Mouse (Mus musculus): ENCODE measurements around the gene Ranbp3l. TPM values are rescaled to one million over a fixed set of nuclear protein-coding genes. Genes with fewer than 3 reads are reported as not detected.

Gene Ranbp3l
- total RNA-seq (2018; cell fraction: chromatin; rRNA removed): not detected
- not detected for total RNA-seq (2018; cell fraction: cytosol; rRNA removed)
- not detected for total RNA-seq (2018; cell fraction: nucleus; rRNA removed)
- polyA plus RNA-seq (2018): not detected in 3 replicates

DNA sequence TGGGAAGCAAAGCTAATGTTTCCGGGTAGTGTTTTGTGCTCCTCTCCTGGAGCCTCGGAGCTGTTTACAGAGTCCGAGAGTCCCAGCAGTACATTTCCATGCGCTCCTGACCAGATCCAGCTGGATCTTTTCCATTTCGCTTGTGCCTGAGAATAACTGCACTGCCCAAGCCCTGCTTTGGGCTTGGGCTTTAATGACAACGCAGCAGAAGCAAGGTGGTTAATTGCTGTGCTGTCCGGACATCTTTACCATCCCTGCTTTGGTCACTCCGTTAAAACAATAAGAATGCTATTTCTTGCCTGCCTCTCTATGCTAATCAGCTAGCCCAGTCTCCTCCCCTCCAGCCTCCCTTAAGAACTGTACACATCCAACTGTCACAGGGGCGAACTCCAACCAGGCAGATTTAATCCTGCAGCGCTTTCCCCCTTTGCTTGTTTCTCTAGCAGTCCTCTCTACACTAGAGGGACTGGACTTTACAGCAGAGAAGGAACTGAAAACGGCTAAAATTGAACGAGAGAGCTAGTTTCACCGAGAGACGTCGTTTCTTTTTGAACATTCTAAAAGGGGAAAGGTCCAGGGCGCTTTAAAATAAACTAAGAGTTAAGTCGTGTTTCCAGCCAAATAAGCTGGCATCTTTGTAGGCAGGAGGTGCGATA lies at the start of gene Ranbp3l:
Ranbp3l (plus strand) TSS at position 377 of the 656 bp plus-strand sequence.
- H3K4me3 ChIP-seq (ENCODE audit: inconsistent target): no peak within 1 kb of the TSS
- H3K79me2 ChIP-seq (ENCODE audit: inconsistent target): no peaks in the 10 kb centered on the region
- H3K27ac ChIP-seq: no peak within 1 kb of the TSS
- 80% methylated on average over 18 of the region's 18 CpGs for WGBS (ENCODE audit: missing documents)
- no peaks in the 10 kb centered on the region for H3K36me3 ChIP-seq (ENCODE audit: inconsistent target)

- Histone ChIP-seq H3K36me3 (ENCODE audit: inconsistent target) (no peaks in the 10 kb centered on the region), H3K27ac (no peak overlapping the region), H3K79me2 (ENCODE audit: inconsistent target) (no peaks in the 10 kb centered on the region), H3K4me3 (ENCODE audit: inconsistent target) (no peak overlapping the region)
- WGBS (ENCODE audit: missing documents): 77% methylated on average over 1 of the region's 1 CpGs
Measured at GRCm38 (mm10) chr15:8930061-8930460, 37.7 kb upstream of the Ranbp3l start.

DNA sequence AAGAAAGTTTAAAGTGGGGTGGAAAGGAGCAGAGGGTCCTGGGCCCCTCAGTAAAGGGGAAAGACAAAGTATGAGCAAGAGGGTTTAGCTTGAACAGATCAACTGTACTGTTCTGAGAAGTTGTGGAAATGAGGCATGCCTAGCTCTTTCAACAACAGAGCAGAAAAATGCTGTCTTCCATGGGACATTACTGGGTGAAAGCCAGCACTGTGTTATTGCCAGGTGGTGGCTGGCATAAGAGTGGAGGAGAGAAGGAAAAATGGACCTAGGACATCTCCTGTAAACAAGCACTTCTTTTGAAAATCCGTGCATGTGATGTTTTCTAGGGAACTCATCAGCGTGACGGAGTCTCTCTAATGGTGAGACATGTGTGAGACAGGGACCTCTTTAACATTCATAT lies 30.8 kb upstream of the Ranbp3l start:
- 86% methylated on average over 3 of the region's 3 CpGs for WGBS (ENCODE audit: missing documents)
- Histone ChIP-seq H3K27ac (no peak overlapping the region), H3K36me3 (ENCODE audit: inconsistent target) (no peaks in the 10 kb centered on the region), H3K79me2 (ENCODE audit: inconsistent target) (no peaks in the 10 kb centered on the region), H3K4me3 (ENCODE audit: inconsistent target) (no peak overlapping the region)

DNA sequence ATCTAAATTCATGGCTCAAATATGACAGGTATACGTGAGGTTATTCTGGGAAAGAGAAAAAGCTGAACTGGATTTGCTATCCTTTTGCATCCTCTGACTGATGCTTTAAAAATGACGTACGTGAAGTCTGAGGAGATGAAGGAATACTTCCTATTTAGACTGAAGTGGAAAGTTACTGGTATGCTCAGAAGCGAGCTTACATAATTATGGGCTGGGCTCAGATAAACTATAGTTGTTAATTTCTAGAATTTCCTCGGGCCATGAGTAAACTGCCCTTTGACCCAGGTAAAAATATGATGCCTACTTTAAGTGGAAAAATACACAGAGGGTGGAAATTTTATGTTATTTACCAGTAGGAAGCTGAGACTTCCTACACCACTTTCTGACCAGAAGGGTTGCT lies 26.9 kb upstream of the Ranbp3l start:
- Histone ChIP-seq H3K79me2 (ENCODE audit: inconsistent target) (no peaks in the 10 kb centered on the region), H3K36me3 (ENCODE audit: inconsistent target) (no peaks in the 10 kb centered on the region), H3K27ac (no peak overlapping the region), H3K4me3 (ENCODE audit: inconsistent target) (no peak overlapping the region)
- 87% methylated on average over 5 of the region's 5 CpGs for WGBS (ENCODE audit: missing documents)

DNA sequence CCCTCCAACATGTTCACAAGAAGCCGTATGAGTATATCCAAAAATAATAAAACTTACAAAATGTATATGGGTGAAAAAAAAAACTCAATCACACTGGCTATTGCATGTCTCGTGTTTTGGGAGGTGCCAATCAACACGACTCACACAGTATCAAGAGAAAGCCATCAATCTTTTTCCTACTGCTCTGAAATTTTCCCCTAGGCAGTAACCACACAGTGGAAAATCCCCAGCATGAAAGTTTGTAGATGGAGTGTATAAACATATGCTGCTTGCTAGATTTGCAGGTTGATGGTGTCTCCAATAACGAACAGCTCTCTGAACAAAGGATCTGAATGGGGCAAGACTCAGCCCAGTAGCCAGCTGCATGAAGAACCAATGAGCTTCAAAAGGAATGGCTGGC lies 16.9 kb upstream of the Ranbp3l start:
- Histone ChIP-seq H3K79me2 (ENCODE audit: inconsistent target) (no peaks in the 10 kb centered on the region), H3K27ac (no peak overlapping the region), H3K4me3 (ENCODE audit: inconsistent target) (no peak overlapping the region), H3K36me3 (ENCODE audit: inconsistent target) (no peaks in the 10 kb centered on the region)
- 81% methylated on average over 4 of the region's 4 CpGs for WGBS (ENCODE audit: missing documents)

DNA sequence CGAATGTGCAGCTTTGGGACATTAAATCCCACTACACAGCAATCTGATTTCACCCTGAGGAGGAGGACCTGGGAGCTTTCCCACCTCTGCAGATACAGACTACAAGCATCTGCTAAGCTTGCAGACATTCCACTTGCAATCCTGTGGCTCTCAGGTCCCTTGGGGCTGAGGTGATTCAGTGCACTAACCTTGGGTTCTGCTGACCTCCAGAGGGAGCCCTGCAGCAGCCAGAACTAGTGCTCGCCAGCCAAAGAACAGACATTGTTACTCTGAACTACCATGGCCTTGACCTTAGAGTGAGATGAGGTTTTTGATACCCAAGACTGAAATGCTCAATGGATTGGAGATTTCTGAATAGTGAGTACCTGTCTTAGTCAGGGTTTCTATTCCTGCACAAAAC lies 4.4 kb upstream of the Ranbp3l start:
- H3K79me2 ChIP-seq (ENCODE audit: inconsistent target): no peaks in the 10 kb centered on the region
- no peak overlapping the region for H3K4me3 ChIP-seq (ENCODE audit: inconsistent target)
- 70% methylated on average over 2 of the region's 2 CpGs for WGBS (ENCODE audit: missing documents)
- no peaks in the 10 kb centered on the region for H3K36me3 ChIP-seq (ENCODE audit: inconsistent target)
- H3K27ac ChIP-seq: no peak overlapping the region

DNA sequence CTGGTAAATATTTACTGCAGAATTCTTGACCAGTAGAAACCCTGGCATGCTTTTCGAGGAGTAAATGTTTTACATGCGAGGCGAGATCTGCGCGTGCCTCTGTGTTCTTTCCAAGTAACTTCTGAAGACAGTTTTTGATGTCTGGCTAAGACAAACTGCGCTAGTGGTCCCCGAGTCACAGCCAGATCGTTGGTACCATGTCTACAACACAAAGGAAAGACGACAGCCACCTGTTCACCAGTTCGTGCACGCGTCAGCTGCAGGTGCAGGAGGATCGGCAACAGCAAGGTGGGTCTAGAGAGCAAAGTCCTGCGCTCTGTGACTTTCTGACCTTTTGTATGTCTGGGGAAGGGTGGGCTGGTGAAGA lies 463 bp downstream of the Ranbp3l start:
- no peaks in the 10 kb centered on the region for H3K36me3 ChIP-seq (ENCODE audit: inconsistent target)
- H3K4me3 ChIP-seq (ENCODE audit: inconsistent target): no peak overlapping the region
- 87% methylated on average over 14 of the region's 14 CpGs for WGBS (ENCODE audit: missing documents)
- H3K27ac ChIP-seq: no peak overlapping the region
- H3K79me2 ChIP-seq (ENCODE audit: inconsistent target): no peaks in the 10 kb centered on the region

DNA sequence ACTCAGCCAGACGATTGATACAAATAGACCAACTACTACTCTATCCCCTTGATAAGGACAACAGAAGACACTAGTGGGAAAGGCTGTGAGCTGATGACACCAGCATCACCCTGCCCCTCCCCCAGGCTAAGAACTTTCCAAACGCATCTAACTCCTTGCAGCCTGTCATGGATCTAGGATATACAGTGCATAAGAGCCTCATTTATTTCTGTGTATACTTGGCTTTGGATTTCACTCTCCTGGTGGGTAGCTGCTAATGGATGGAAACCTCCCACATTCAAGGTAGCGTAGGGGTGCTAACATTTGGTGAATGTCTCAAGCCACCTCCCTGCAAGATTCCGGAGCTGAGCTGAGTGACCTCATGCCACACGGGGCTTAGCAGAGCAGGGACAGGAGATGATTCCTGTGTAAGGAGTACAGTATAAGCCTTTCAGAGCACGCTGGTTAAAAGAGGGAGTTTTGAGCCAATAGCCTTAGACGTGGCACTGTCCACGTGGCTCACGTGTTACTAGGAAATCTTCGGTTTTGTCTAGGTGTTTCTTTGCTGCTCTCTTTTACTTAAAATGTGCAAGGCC lies 1.4 kb downstream of the Ranbp3l start:
- Histone ChIP-seq H3K4me3 (ENCODE audit: inconsistent target) (no peak overlapping the region), H3K79me2 (ENCODE audit: inconsistent target) (no peaks in the 10 kb centered on the region), H3K27ac (no peak overlapping the region), H3K36me3 (ENCODE audit: inconsistent target) (no peaks in the 10 kb centered on the region)
- WGBS (ENCODE audit: missing documents): 85% methylated on average over 10 of the region's 10 CpGs

DNA sequence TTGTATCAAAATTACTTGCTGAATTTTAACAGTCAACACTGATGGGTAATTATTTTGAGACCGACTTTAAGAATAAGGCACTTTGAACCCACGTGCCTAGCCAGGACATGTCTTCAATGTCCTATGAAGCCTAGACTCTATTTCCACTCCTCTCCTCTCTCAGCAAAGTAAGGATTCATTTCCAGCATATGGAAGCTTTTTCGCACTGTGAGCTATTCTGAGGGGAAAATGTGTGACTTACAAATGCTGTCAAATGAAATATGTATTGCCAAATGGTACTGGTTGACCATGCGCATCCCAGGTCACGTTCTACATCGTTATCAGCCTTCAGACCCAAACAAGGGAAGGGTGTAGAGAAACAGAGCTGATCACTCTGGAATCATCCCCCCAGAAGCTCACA lies 23.5 kb downstream of the Ranbp3l start:
- WGBS (ENCODE audit: missing documents): 87% methylated on average over 6 of the region's 6 CpGs
- no peak overlapping the region for H3K27ac ChIP-seq
- no peaks in the 10 kb centered on the region for H3K79me2 ChIP-seq (ENCODE audit: inconsistent target)
- no peaks in the 10 kb centered on the region for H3K36me3 ChIP-seq (ENCODE audit: inconsistent target)
- no peak overlapping the region for H3K4me3 ChIP-seq (ENCODE audit: inconsistent target)

DNA sequence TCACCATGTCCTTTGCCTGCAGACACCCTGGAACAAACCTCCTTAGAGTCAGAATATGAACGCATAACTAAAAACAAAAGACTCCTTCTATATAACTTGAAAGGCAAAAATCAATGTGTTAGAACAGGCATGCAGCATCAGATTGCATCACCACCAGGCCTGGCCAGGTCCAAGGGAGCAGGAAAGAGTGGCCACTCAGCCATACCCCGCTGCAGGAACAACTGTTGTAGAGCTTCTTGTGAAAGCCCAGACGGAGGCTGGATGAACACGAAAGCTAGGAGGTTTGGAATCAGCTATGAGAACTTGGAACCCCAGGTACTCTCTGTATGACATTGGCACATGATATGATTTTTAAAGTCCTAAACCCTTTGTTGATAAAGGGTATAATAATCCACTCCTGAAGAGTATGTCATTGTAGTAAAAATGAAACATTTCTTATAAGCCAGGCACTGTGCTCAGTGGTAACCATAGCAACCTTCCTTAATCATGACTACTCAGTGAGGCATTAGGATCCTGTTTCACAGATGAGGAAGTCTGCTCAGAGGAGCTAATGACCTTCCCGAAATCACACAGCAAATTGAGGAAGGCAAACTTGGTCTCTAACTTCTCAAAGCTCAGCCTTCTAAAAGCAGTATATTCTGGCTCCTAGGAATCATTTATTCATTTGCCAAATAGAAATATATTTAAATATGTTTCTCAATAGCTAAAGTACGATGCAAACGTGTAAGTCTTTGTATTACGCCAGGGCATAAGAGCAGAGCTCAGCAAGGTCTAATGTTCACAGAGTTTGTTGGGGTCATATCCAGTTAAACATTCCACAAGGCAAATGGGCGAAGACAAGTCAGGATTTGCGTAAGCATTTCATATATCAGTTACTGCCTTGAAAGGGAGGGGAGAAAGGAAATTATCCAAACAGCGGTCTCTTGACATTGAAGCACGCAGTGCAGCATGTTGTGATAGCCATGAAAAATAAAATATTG lies 24.4 kb downstream of the Ranbp3l start:
- WGBS (ENCODE audit: missing documents): 81% methylated on average over 12 of the region's 12 CpGs
- no peaks in the 10 kb centered on the region for H3K79me2 ChIP-seq (ENCODE audit: inconsistent target)
- H3K27ac ChIP-seq: no peak overlapping the region

DNA sequence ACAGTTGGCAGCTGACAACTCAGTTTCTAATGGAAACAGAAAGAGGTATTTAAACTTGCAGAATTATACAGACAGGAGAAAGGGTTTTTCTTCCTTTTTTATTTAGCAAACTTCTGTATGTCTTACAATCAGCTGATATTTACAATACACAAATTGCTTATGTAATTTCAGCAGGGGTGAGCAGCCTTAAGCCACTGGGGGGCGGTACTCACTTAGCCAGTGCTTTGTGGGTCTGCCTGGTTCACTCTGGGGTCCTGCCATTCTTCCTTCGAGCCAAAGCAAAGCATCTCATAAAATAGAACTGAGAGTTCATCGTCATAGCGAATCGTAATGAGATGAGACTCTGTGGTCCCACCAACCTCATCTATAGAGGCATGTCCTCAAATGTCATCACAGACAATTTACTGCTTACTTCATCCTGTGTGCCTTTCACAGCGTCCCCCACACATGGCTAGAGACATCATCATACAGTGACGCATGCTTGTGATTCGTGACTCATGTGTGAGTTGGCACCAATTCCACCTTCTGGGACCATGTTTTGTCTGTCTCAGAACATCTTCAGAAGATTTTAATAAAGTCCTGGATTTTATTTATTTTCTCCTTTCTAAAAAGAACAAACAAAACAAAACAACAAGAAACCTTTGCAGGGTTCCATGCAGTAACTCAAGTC lies 27.0 kb downstream of the Ranbp3l start:
- Histone ChIP-seq H3K36me3 (ENCODE audit: inconsistent target) (no peaks in the 10 kb centered on the region), H3K79me2 (ENCODE audit: inconsistent target) (no peaks in the 10 kb centered on the region), H3K27ac (no peak overlapping the region), H3K4me3 (ENCODE audit: inconsistent target) (no peak overlapping the region)
- 79% methylated on average over 8 of the region's 8 CpGs for WGBS (ENCODE audit: missing documents)

More for the DNA sequence above, 24.4 kb downstream of the Ranbp3l start:
- no peaks in the 10 kb centered on the region for H3K36me3 ChIP-seq (ENCODE audit: inconsistent target)
- H3K4me3 ChIP-seq (ENCODE audit: inconsistent target): no peak overlapping the region

- no peaks in the 10 kb centered on the region for H3K36me3 ChIP-seq (ENCODE audit: inconsistent target)
- 22% methylated on average over 7 of the region's 7 CpGs for WGBS (ENCODE audit: missing documents)
- H3K79me2 ChIP-seq (ENCODE audit: inconsistent target): no peaks in the 10 kb centered on the region
- no peak overlapping the region for H3K4me3 ChIP-seq (ENCODE audit: inconsistent target)
- no peak overlapping the region for H3K27ac ChIP-seq
Measured at GRCm38 (mm10) chr15:8995490-8995889, 27.7 kb downstream of the Ranbp3l start.

- 100% methylated on average over 2 of the region's 2 CpGs for WGBS (ENCODE audit: missing documents)
- H3K4me3 ChIP-seq (ENCODE audit: inconsistent target): no peak overlapping the region
- no peaks in the 10 kb centered on the region for H3K36me3 ChIP-seq (ENCODE audit: inconsistent target)
- no peaks in the 10 kb centered on the region for H3K79me2 ChIP-seq (ENCODE audit: inconsistent target)
- no peak overlapping the region for H3K27ac ChIP-seq
Measured at GRCm38 (mm10) chr15:9002762-9003161, 35.0 kb downstream of the Ranbp3l start.

- no peaks in the 10 kb centered on the region for H3K79me2 ChIP-seq (ENCODE audit: inconsistent target)
- H3K4me3 ChIP-seq (ENCODE audit: inconsistent target): no peak overlapping the region
- H3K27ac ChIP-seq: no peak overlapping the region
- no peaks in the 10 kb centered on the region for H3K36me3 ChIP-seq (ENCODE audit: inconsistent target)
- WGBS (ENCODE audit: missing documents): 85% methylated on average over 6 of the region's 6 CpGs
Measured at GRCm38 (mm10) chr15:9009196-9009595, 41.4 kb downstream of the Ranbp3l start.

All from macrophage (primary cell).